Mouse (Mus musculus) erythroblast, embryonic 14.5 days (primary cell): Measurements from ENCODE around the gene Prl7a2. TPM values are rescaled to one million over a fixed set of nuclear protein-coding genes. Genes with fewer than 3 reads are reported as not detected.

Experiments used
- H3K27me3 ChIP-seq: 2 replicates; pipeline ENCODE4 v1.6.1; 2012; ENCODE audit warnings: inconsistent platforms; ENCODE audit not compliant: control insufficient read depth
- H3K36me3 ChIP-seq: 2 replicates; pipeline ENCODE4 v1.6.1; 2012; ENCODE audit warnings: mild to moderate bottlenecking, inconsistent platforms; ENCODE audit not compliant: control insufficient read depth
- H3K4me1 ChIP-seq: 2 replicates; pipeline ENCODE4 v1.6.1; 2012; ENCODE audit warnings: inconsistent platforms; ENCODE audit not compliant: control insufficient read depth
- H3K4me3 ChIP-seq: replicated peaks from 2 replicates; pipeline ENCODE3; 2012; ENCODE audit warnings: moderate library complexity, mild to moderate bottlenecking, inconsistent platforms
- H3K9me3 ChIP-seq: 2 replicates; pipeline ENCODE4 v1.6.1; 2012; ENCODE audit warnings: low read length, inconsistent platforms, mixed read lengths; ENCODE audit not compliant: control insufficient read depth
- GATA1 ChIP-seq: IDR thresholded peaks from 2 replicates; pipeline ENCODE4 v1.6.1; 2012; ENCODE audit warnings: low read length, inconsistent platforms, mixed read lengths
- TAL1 ChIP-seq: IDR thresholded peaks from 3 replicates; pipeline ENCODE4 v1.6.1; 2012; ENCODE audit warnings: low read length, inconsistent platforms, mixed read lengths
- polyA plus RNA-seq: library from polyadenylated mRNA; stranded (reverse); fragments of >175 nt; gene quantifications from 2 replicates; pipeline ENCODE4 v1.2.3, GENCODE M21; 2012

Gene Prl7a2
- polyA plus RNA-seq: not detected in 2 replicates

- TF ChIP-seq TAL1 (no peak), GATA1 (no peak)
- Histone ChIP-seq H3K4me3 (no peak within 1 kb of the TSS), H3K9me3 (no peaks in the 10 kb centered on the region), H3K4me1 (no peaks in the 10 kb centered on the region), H3K27me3 (no peaks in the 10 kb centered on the region), H3K36me3 (no peaks in the 10 kb centered on the region)
Measured at GRCm38 (mm10) chr13:27667936-27668335, at the start of gene Prl7a2. Gene Prl7a2, minus strand, starts transcription at chr13:27668036.

GRCm38 (mm10) chr13:27716636-27717035 lies 48.8 kb upstream of the Prl7a2 start, which contains the start of gene Prl7d1:
Gene Prl7d1, minus strand, starts transcription at chr13:27716736.
- Histone ChIP-seq H3K4me3 (no peak within 1 kb of the TSS), H3K27me3 (no peaks in the 10 kb centered on the region), H3K36me3 (no peaks in the 10 kb centered on the region), H3K4me1 (no peaks in the 10 kb centered on the region), H3K9me3 (no peaks in the 10 kb centered on the region)
- TF ChIP-seq GATA1: no peak
- TF ChIP-seq TAL1: no peak

- Histone ChIP-seq H3K36me3 (no peaks in the 10 kb centered on the region), H3K4me3 (no peak overlapping the region), H3K27me3 (no peaks in the 10 kb centered on the region), H3K4me1 (no peaks in the 10 kb centered on the region), H3K9me3 (peaks cover 3% of the 10 kb centered on the region; the same call in 1 of the 2 replicates)
- TF ChIP-seq TAL1 (no peak), GATA1 (no peak)
Measured at GRCm38 (mm10) chr13:27706521-27706920, 38.7 kb upstream of the Prl7a2 start.

- TF ChIP-seq TAL1: no peak
- no peak for TF ChIP-seq GATA1
Measured at GRCm38 (mm10) chr13:27660747-27661146, 7.1 kb downstream of the Prl7a2 start.

GRCm38 (mm10) chr13:27642393-27642792 lies 25.4 kb downstream of the Prl7a2 start, which contains the start of gene Prl7a1:
Gene Prl7a1, minus strand, starts transcription at chr13:27642493.
- H3K4me3 ChIP-seq: no peak within 1 kb of the TSS
- TF ChIP-seq TAL1: no peak
- no peak for TF ChIP-seq GATA1

More at GRCm38 (mm10) chr13:27660747-27661146, 7.1 kb downstream of the Prl7a2 start:
- Histone ChIP-seq H3K4me3 (no peak overlapping the region), H3K4me1 (no peaks in the 10 kb centered on the region), H3K36me3 (no peaks in the 10 kb centered on the region), H3K27me3 (no peaks in the 10 kb centered on the region), H3K9me3 (no peaks in the 10 kb centered on the region)

GRCm38 (mm10) chr13:27610482-27610881 lies 57.4 kb downstream of the Prl7a2 start, which contains the start of gene Prl7b1:
Gene Prl7b1, minus strand, starts transcription at chr13:27610582.
- Histone ChIP-seq H3K9me3 (no peaks in the 10 kb centered on the region), H3K27me3 (no peaks in the 10 kb centered on the region), H3K36me3 (no peaks in the 10 kb centered on the region), H3K4me3 (no peak within 1 kb of the TSS), H3K4me1 (no peaks in the 10 kb centered on the region)
- TF ChIP-seq TAL1 (no peak), GATA1 (no peak)

More at GRCm38 (mm10) chr13:27642393-27642792, 25.4 kb downstream of the Prl7a2 start, which contains the start of gene Prl7a1:
- no peaks in the 10 kb centered on the region for H3K36me3 ChIP-seq
- H3K4me1 ChIP-seq: no peaks in the 10 kb centered on the region
- H3K9me3 ChIP-seq: no peaks in the 10 kb centered on the region
- H3K27me3 ChIP-seq: no peaks in the 10 kb centered on the region

Other genes starting within 250 kb of the Prl7a2 start
- not detected in 2 replicates for gene Prl8a6, start 229.3 kb downstream of the Prl7a2 start, polyA plus RNA-seq
- not detected in 2 replicates for gene Prl8a8, start 154.8 kb downstream of the Prl7a2 start, polyA plus RNA-seq
- not detected in 2 replicates for gene Prl8a9, start 103.4 kb downstream of the Prl7a2 start, polyA plus RNA-seq
- not detected in 2 replicates for gene Prl8a1, start 85.9 kb downstream of the Prl7a2 start, polyA plus RNA-seq
- not detected in 2 replicates for gene Prl7b1, start 57.5 kb downstream of the Prl7a2 start, polyA plus RNA-seq
- gene Prl7a1, start 25.5 kb downstream of the Prl7a2 start, polyA plus RNA-seq: not detected in 2 replicates
- gene Prl7d1, start 48.7 kb upstream of the Prl7a2 start, polyA plus RNA-seq: not detected in 2 replicates
- not detected in 2 replicates for gene Prl7c1, start 112.8 kb upstream of the Prl7a2 start, polyA plus RNA-seq
- not detected in 2 replicates for gene Prl2a1, start 133.6 kb upstream of the Prl7a2 start, polyA plus RNA-seq
- gene Prl2c1, start 181.3 kb upstream of the Prl7a2 start, polyA plus RNA-seq: not detected in 2 replicates